Mouse (Mus musculus) Patski (cell line): ENCODE data around the gene Mroh2a. TPM values are rescaled to one million over a fixed set of nuclear protein-coding genes. Genes with fewer than 3 reads are reported as not detected.

ENCODE experiments used
- ATAC-seq: fragments of 100-300 bp; one replicate; pipeline ENCODE4 v1.8.0; 2021
- CTCF ChIA-PET: fragments of 350-600 bp; sonication (Branson Sonifier 250); formaldehyde crosslinking; loops from one replicate; lab custom pipeline; 2022; ENCODE audit warnings: inconsistent platforms; lab: Charles Lee
- POLR2A ChIA-PET: fragments of 350-600 bp; sonication (Branson Sonifier 250); formaldehyde crosslinking; loops from one replicate; lab custom pipeline; 2022; ENCODE audit warnings: antibody characterized with exemption, inconsistent platforms; lab: Charles Lee
- DNase-seq: peaks from one replicate; pipeline ENCODE4 v3.0.0-alpha.2; 2011; ENCODE audit warnings: low read depth, low spot score
- H3K27me3 ChIP-seq: fragments of 371-371 bp; one replicate; pipeline ENCODE4 v1.5.1; 2021
- CTCF ChIP-seq: fragments of 100-300 bp; IDR thresholded peaks from one replicate; pipeline ENCODE4 v1.5.1; 2021
- in situ Hi-C: fragments of 300-500 bp; cut with MboI; formaldehyde crosslinking; loops from 3 replicates; pipeline ENCODE4 v1.11.1; 2018; ENCODE audit warnings: low pct_unique_long_range_greater_than_20kb, mixed read lengths
- polyA plus RNA-seq: library from polyadenylated mRNA; unstranded; gene quantifications from one replicate; pipeline ENCODE4 v1.2.3, GENCODE M21; 2021

Mroh2a gene
- polyA plus RNA-seq, 1 experiment from 2014 or later, result 2.3 TPM

DNA sequence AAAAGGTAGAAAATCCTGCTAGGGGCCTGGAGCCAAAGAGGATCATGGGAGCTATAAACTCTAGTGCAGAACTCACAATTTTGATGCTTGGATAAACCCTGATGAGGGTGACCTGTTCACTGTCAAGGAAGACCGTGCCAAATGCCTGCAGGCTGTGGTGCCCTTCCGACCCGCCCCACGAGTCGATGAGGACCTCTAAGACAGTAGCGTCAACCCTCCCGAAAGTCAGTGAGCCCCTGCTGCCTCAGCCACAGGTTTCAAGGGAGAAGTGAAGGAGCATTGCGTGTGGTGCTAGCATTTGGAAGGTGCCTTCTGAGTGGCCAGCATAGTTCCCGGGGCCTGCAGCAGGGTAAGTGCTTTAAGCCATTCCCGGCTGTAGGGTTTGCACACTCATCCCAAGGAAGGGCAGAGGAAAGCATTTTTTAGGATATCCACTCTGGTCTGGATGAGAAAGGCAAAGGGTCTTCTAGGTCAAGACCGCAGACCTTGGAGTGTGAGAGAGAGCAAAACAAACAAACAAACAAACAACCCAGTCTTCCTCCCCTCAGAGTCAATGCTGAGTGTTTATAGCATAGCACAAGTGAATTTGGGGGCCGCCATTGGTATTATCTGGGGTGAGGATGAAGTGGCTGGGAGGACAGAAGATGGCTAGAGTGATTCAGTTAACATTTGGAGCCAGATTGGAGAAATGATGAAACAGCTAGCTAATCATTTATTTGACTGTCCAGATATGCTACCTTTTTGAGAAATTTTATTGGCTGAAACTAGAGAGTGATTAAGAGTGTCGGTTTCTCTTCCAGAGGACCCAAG is 60.3 kb downstream of the Mroh2a start:
- no peak for TF ChIP-seq CTCF
- ChIA-PET POLR2A (no interaction called here), CTCF (interaction anchor here (0.7 to 4.2 kb wide), 9 partner anchors 9 to 1103 kb away, joined by 3 to 22 read pairs (median 4); partner anchors contain the start of genes Hjurp, Trpm8 and Ugt1a7c)
- H3K27me3 ChIP-seq, result no peaks in the 10 kb centered on the region
- in situ Hi-C loops, result loop anchor here (10.0 to 25.0 kb wide), 2 partner anchors 282 to 450 kb away; partner anchors contain the start of gene Usp40
- DNase-seq, result no peak
- no peak for ATAC-seq

DNA sequence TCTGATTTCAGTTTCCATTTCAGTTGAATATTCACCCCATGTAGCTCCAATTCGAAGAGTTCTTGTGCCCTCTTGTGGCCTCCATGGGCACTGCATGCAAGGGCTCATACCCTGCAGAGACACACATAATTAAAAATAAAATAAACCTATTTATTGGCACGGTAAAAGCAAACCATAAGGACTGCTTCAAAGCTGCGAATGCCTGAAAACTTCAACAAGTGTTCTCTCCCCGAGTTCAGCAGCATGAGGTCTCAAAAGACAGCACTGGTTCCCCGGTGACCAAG is 60.9 kb downstream of the Mroh2a start:
- TF ChIP-seq CTCF, result peak; percentile 95
- ChIA-PET CTCF (interaction anchor here (0.8 to 4.2 kb wide), 6 partner anchors 10 to 193 kb away, joined by 3 to 22 read pairs (median 4); partner anchors contain the start of genes Hjurp, Trpm8 and Ugt1a7c), POLR2A (no interaction called here)
- ATAC-seq, result peak; percentile 13
- DNase-seq, result no peak
- in situ Hi-C loops, result loop anchor here (10.0 to 25.0 kb wide), 2 partner anchors 283 to 450 kb away; partner anchors contain the start of gene Usp40
- H3K27me3 ChIP-seq, result no peaks in the 10 kb centered on the region

DNA sequence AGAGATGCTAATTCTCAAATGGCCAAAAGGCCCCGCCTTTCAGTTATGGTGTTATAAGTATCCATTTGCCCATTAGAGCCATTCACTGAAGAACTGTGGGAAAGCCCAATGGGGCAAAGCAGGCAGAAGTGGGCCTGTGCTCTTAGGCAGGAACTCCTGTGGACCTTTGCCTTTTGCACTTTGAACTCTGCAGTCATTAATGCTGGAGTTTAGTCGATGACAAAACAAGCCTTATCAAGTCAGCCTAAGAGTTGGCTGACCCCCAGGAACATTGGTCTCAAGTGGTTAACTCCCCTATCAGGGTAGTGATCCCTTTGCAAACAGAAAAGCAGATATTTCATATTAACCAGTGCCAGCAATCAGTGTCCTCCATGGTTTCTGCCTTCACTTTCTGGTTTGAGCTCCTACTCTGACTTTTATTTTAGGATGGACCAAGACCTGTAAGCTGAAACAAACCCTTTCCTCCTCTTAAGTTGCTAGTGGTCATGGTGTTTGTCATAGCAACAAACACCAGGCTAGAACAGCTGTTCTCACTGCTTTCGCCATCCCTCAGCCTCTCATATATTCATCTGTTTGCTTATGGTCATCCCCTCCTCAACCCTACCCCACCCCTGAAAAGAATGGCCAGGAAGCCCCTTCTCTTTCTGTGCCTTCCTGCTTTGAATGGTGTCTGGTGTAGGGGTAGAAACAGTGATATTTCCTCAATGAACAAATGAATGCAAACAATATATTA is 61.4 kb downstream of the Mroh2a start:
- ChIA-PET POLR2A (no interaction called here), CTCF (interaction anchor here (1.3 to 4.2 kb wide), 5 partner anchors 10 to 194 kb away, joined by 4 to 22 read pairs (median 4); partner anchors contain the start of genes Hjurp, Trpm8 and Ugt1a7c)
- no peak for TF ChIP-seq CTCF
- ATAC-seq (no peak), DNase-seq (no peak)
- peaks cover 2% of the 10 kb centered on the region for H3K27me3 ChIP-seq
- in situ Hi-C loops, result loop anchor here (10.0 to 25.0 kb wide), 2 partner anchors 283 to 451 kb away; partner anchors contain the start of gene Usp40

DNA sequence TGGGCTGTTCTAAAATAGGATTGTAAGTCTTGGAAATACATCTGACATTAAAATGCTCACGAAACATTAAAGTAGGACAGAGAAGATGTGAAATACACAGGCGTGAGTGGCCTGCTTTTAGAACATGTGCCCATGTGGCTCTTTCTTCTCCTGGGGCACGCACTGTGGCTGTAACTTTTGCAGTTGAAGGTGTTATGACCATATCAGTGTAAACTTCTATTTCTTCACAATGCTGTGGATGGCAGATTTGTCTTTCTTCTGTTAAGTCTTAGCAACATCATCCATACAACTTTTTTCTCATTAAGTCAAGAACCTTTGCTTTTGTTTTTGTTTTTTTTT is 62.0 kb downstream of the Mroh2a start:
- ChIA-PET CTCF (interaction anchor here (1.2 to 4.2 kb wide), 5 partner anchors 11 to 194 kb away, joined by 3 to 22 read pairs (median 4); partner anchors contain the start of genes Hjurp, Trpm8 and Ugt1a7c), POLR2A (no interaction called here)
- DNase-seq (no peak), ATAC-seq (no peak)
- H3K27me3 ChIP-seq, result peaks cover 7% of the 10 kb centered on the region
- in situ Hi-C loops, result loop anchor here (10.0 to 25.0 kb wide), 2 partner anchors 284 to 451 kb away; partner anchors contain the start of gene Usp40
- no peak for TF ChIP-seq CTCF

- no peak for ATAC-seq
- POLR2A ChIA-PET, result no interaction called here
- no peak for DNase-seq
- CTCF ChIA-PET, result interaction anchor here (0.9 to 4.2 kb wide), 7 partner anchors 10 to 141 kb away, joined by 3 to 22 read pairs (median 4); partner anchors contain the start of genes Hjurp and Trpm8
- no peak for TF ChIP-seq CTCF
- peaks cover 7% of the 10 kb centered on the region for H3K27me3 ChIP-seq
- in situ Hi-C loops, result loop anchor here (10.0 to 25.0 kb wide), 2 partner anchors 284 to 452 kb away; partner anchors contain the start of gene Usp40
Observed at GRCm38 (mm10) chr1:88289152-88289551, 62.4 kb downstream of the Mroh2a start.

DNA sequence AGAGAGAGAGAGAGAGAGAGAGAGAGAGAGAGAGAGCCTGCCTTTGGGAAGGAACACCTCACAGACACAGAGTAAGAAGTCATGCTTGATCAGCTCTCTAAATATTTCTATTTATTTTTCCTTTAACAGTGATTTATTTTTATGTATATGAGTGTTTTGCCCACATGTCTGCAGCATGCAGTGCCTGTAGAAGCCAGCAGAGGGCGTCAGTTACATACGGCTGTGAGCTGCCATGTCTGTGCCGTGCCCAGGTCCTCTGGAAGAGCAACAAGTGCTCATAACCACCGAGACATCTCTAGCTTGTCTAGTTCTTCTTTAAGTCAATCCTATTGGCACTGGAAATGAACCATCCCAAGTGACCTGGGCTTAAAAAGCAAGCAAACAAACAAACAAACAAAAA is 63.1 kb downstream of the Mroh2a start:
- peak; percentile 91 for TF ChIP-seq CTCF
- no peak for ATAC-seq
- ChIA-PET POLR2A (no interaction called here), CTCF (interaction anchor here (0.9 to 2.1 kb wide), 10 partner anchors 10 to 141 kb away, joined by 3 to 10 read pairs (median 4); partner anchors contain the start of genes Hjurp and Trpm8)
- no peak for DNase-seq
- in situ Hi-C loops, result loop anchor here (10.0 to 25.0 kb wide), 2 partner anchors 285 to 453 kb away; partner anchors contain the start of gene Usp40
- peaks cover 7% of the 10 kb centered on the region for H3K27me3 ChIP-seq

DNA sequence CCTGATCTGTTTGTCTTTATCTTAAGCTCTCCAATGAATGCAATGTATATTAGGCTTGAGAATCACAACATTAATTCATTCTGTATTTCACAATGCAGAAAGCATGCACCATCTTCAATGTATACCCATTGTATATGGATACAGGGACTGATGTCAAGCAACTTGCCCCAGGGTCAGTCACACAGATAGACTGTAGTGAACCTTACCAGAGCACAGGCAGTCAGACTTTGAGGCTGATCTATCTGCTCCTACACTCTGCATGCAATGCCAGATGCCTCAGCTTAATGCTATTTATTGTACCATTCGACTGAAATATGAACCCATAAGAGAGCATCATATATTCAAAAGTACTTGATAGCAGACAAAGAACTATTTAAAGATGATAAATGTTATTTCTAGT is 63.7 kb downstream of the Mroh2a start:
- ATAC-seq (no peak), DNase-seq (no peak)
- ChIA-PET CTCF (interaction anchor here (0.9 to 2.1 kb wide), 7 partner anchors 11 to 38 kb away, joined by 3 to 10 read pairs (median 4); partner anchors contain the start of genes Hjurp and Trpm8), POLR2A (no interaction called here)
- in situ Hi-C loops, result loop anchor here (25.0 kb wide), 1 partner anchor 453 kb away; no protein-coding TSS in a partner anchor
- peaks cover 7% of the 10 kb centered on the region for H3K27me3 ChIP-seq
- no peak for TF ChIP-seq CTCF

- no peak for DNase-seq
- POLR2A ChIA-PET, result interaction anchor here (1.1 kb wide), 1 partner anchor 10 kb away, joined by 4 read pairs; no protein-coding TSS in a partner anchor
- in situ Hi-C loops, result loop anchor here (25.0 kb wide), 1 partner anchor 454 kb away; no protein-coding TSS in a partner anchor
- peaks cover 15% of the 10 kb centered on the region for H3K27me3 ChIP-seq
- no peak for ATAC-seq
- no peak for TF ChIP-seq CTCF
- CTCF ChIA-PET, result interaction anchor here (2.1 kb wide), 2 partner anchors 10 kb away, joined by 9 to 10 read pairs; no protein-coding TSS in a partner anchor
Observed at GRCm38 (mm10) chr1:88291409-88292005, 64.7 kb downstream of the Mroh2a start.

GRCm38 (mm10) chr1:88292057-88292456 is 65.3 kb downstream of the Mroh2a start:
- in situ Hi-C loops, result loop anchor here (25.0 kb wide), 1 partner anchor 455 kb away; no protein-coding TSS in a partner anchor
- TF ChIP-seq CTCF, result no peak
- ATAC-seq (no peak), DNase-seq (no peak)
- ChIA-PET POLR2A (interaction anchor here (1.1 kb wide), 1 partner anchor 10 kb away, joined by 4 read pairs; no protein-coding TSS in a partner anchor), CTCF (interaction anchor here (1.0 to 2.1 kb wide), 2 partner anchors 10 to 309 kb away, joined by 3 to 9 read pairs; no protein-coding TSS in a partner anchor)
- peaks cover 15% of the 10 kb centered on the region for H3K27me3 ChIP-seq
